ENCODE assay signal across 10 mouse cellular contexts in the genomic region with DNA sequence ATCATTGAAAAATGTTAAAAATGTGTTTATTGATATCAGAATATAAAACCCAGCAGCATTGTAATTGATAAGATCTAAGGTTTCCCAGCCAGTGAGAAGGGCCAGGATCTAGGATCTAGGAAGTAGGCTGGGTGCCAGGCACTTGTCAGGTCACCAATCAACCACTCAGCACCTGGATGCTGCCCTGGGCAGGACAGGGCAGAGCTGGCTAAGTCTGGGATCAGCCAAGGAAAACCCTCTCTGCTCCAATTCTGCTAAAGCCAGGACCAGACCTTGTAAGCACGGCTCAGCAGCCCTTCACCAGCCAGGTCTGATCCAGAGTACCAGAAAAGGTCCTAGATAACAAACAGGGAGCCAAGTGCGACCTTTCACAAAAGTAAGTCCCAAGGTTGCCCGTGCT. TPM values are rescaled to one million over a fixed set of nuclear protein-coding genes. Genes with fewer than 3 reads are reported as not detected.
DNase-seq lines count a peak whose midpoint lies in the region; ATAC-seq lines count a peak whose summit lies in the region.
"Had no signal": no experiment of that assay in that cellular context is flagged by ENCODE, and none has a peak within 500 bp of the region (broad histone marks: within the 10 kb centered on the region; RNA-seq: fewer than 3 reads in every experiment).

No protein-coding gene starts in this region.

- no peak overlapping the region for H3K4me2 ChIP-seq in forebrain, embryonic 15.5 days (replicated peaks)
- no peak overlapping the region for H3K4me2 ChIP-seq in forebrain, embryonic 16.5 days (ENCODE audit: low read length)
- H3K4me2 ChIP-seq in kidney, embryonic 15.5 days: no peak overlapping the region
- H3K4me2 ChIP-seq in midbrain, embryonic 15.5 days: no peak overlapping the region
- H3K4me2 ChIP-seq: liver, embryonic 15.5 days had no signal

- no peak overlapping the region for H3K4me3 ChIP-seq in forebrain, embryonic 15.5 days
- no peak overlapping the region for H3K4me3 ChIP-seq in forebrain, embryonic 16.5 days (replicated peaks; ENCODE audit: low read length)
- no peak overlapping the region for H3K4me3 ChIP-seq in kidney, embryonic 15.5 days (replicated peaks)
- no peak overlapping the region for H3K4me3 ChIP-seq in midbrain, embryonic 15.5 days
- H3K4me3 ChIP-seq in limb, embryonic 10.5 days: no peak overlapping the region
- H3K4me3 ChIP-seq: liver, embryonic 15.5 days; megakaryocyte, embryonic 14.5 days had no signal

- no peaks in the 10 kb centered on the region for H3K27me3 ChIP-seq in forebrain, embryonic 15.5 days
- no peaks in the 10 kb centered on the region for H3K27me3 ChIP-seq in forebrain, embryonic 16.5 days (replicated peaks; ENCODE audit: control insufficient read depth, insufficient read depth, low read length)
- peaks cover 9% of the 10 kb centered on the region; the same call in 1 of the 2 replicates for H3K27me3 ChIP-seq in kidney, embryonic 15.5 days
- no peaks in the 10 kb centered on the region for H3K27me3 ChIP-seq in midbrain, embryonic 15.5 days (replicated peaks)
- H3K27me3 ChIP-seq in limb, embryonic 10.5 days (ENCODE audit: low read depth, poor library complexity, severe bottlenecking): no peaks in the 10 kb centered on the region
- H3K27me3 ChIP-seq: liver, embryonic 15.5 days had no signal

- peak; percentile 76 for DNase-seq in kidney, adult 11 months
- DNase-seq in gonadal fat pad, adult 2 months (ENCODE audit: low read depth): peak; percentile 60
- DNase-seq in ovary, adult 18-20 months (ENCODE audit: low spot score): no peak
- no peak for DNase-seq in limb, embryonic 10.5 days (ENCODE audit: low spot score)

- no peak overlapping the region for H3K9ac ChIP-seq in forebrain, embryonic 15.5 days (replicated peaks)
- H3K9ac ChIP-seq in forebrain, embryonic 16.5 days (replicated peaks; ENCODE audit: low read depth, low read length): no peak overlapping the region
- H3K9ac ChIP-seq in kidney, embryonic 15.5 days: no peak overlapping the region
- H3K9ac ChIP-seq in midbrain, embryonic 15.5 days: no peak overlapping the region
- H3K9ac ChIP-seq: liver, embryonic 15.5 days had no signal

- no peak for ATAC-seq in forebrain, embryonic 15.5 days (replicated peaks)
- ATAC-seq in forebrain, embryonic 16.5 days: no peak
- ATAC-seq in kidney, embryonic 15.5 days (replicated peaks; ENCODE audit: low FRiP score): no peak
- ATAC-seq in midbrain, embryonic 15.5 days (replicated peaks): no peak

- H3K4me1 ChIP-seq in forebrain, embryonic 15.5 days: peaks cover 61% of the 10 kb centered on the region
- H3K4me1 ChIP-seq in forebrain, embryonic 16.5 days (replicated peaks; ENCODE audit: control insufficient read depth, insufficient read depth, low read length): peaks cover 41% of the 10 kb centered on the region
- H3K4me1 ChIP-seq in kidney, embryonic 15.5 days: peaks cover 16% of the 10 kb centered on the region
- H3K4me1 ChIP-seq in midbrain, embryonic 15.5 days: peaks cover 35% of the 10 kb centered on the region
- peaks cover 26% of the 10 kb centered on the region for H3K4me1 ChIP-seq in limb, embryonic 10.5 days
- H3K4me1 ChIP-seq: liver, embryonic 15.5 days had no signal

- H3K36me3 ChIP-seq in forebrain, embryonic 15.5 days: no peaks in the 10 kb centered on the region
- no peaks in the 10 kb centered on the region for H3K36me3 ChIP-seq in forebrain, embryonic 16.5 days (ENCODE audit: control insufficient read depth, insufficient read depth)
- no peaks in the 10 kb centered on the region for H3K36me3 ChIP-seq in kidney, embryonic 15.5 days
- H3K36me3 ChIP-seq in midbrain, embryonic 15.5 days (replicated peaks): no peaks in the 10 kb centered on the region
- no peaks in the 10 kb centered on the region for H3K36me3 ChIP-seq in limb, embryonic 10.5 days
- H3K36me3 ChIP-seq: liver, embryonic 15.5 days had no signal

- H3K27ac ChIP-seq in forebrain, embryonic 15.5 days (replicated peaks): peak overlapping the region; percentile 71
- H3K27ac ChIP-seq in forebrain, embryonic 16.5 days (ENCODE audit: low read length): no peak overlapping the region; the same call in 1 of the 2 replicates
- H3K27ac ChIP-seq in kidney, embryonic 15.5 days: no peak overlapping the region
- peak overlapping the region; percentile 55 for H3K27ac ChIP-seq in midbrain, embryonic 15.5 days
- no peak overlapping the region for H3K27ac ChIP-seq in limb, embryonic 10.5 days
- H3K27ac ChIP-seq: liver, embryonic 15.5 days had no signal

- H3K9me3 ChIP-seq in forebrain, embryonic 15.5 days: no peaks in the 10 kb centered on the region
- H3K9me3 ChIP-seq in forebrain, embryonic 16.5 days (ENCODE audit: control insufficient read depth, low read length): no peaks in the 10 kb centered on the region
- no peaks in the 10 kb centered on the region for H3K9me3 ChIP-seq in kidney, embryonic 15.5 days (replicated peaks)
- H3K9me3 ChIP-seq in midbrain, embryonic 15.5 days: no peaks in the 10 kb centered on the region
- no peaks in the 10 kb centered on the region for H3K9me3 ChIP-seq in limb, embryonic 10.5 days (replicated peaks)
- H3K9me3 ChIP-seq: liver, embryonic 15.5 days; megakaryocyte, embryonic 14.5 days had no signal

- 86% methylated on average over 3 of the region's 3 CpGs for WGBS in forebrain, embryonic 15.5 days
- WGBS in forebrain, embryonic 16.5 days: 82% methylated on average over 3 of the region's 3 CpGs
- WGBS in kidney, embryonic 15.5 days: 85% methylated on average over 3 of the region's 3 CpGs
- 92% methylated on average over 3 of the region's 3 CpGs for WGBS in midbrain, embryonic 15.5 days
- 83% methylated on average over 3 of the region's 3 CpGs for WGBS in limb, embryonic 10.5 days

RNA-seq across cellular contexts. Expression of a gene that starts 23.2 kb away (rescaled TPM):
- 19.7 and 23.4 TPM in 2 replicates for polyA plus RNA-seq in forebrain, embryonic 15.5 days (2015; fragmentation: Nextera tagmentation; extraction: Ambion mirVana)
- 23.2 and 23.6 TPM in 2 replicates for polyA plus RNA-seq in forebrain, embryonic 16.5 days (2015; fragmentation: Nextera tagmentation; extraction: Ambion mirVana)
- 0.35 and 1.1 TPM in 2 replicates for polyA plus RNA-seq in kidney, embryonic 15.5 days (2015; fragmentation: Nextera tagmentation; extraction: Ambion mirVana)
- polyA plus RNA-seq in gonadal fat pad, adult 2 months (2012; rRNA removed): 0.10 and 1.5 TPM in 2 replicates
- polyA plus RNA-seq in midbrain, embryonic 15.5 days (2015; fragmentation: Nextera tagmentation; extraction: Ambion mirVana): 23.4 and 24.4 TPM in 2 replicates
- polyA plus RNA-seq in limb, embryonic 10.5 days (2016; fragmentation: Nextera tagmentation; extraction: Ambion mirVana): 0.76 and 0.85 TPM in 2 replicates

RNA-seq across cellular contexts. Expression of a gene that starts 34.8 kb away (rescaled TPM):
- 1.4 and 1.8 TPM in 2 replicates for polyA plus RNA-seq in forebrain, embryonic 15.5 days (2015; fragmentation: Nextera tagmentation; extraction: Ambion mirVana)
- 1.4 and 1.7 TPM in 2 replicates for polyA plus RNA-seq in forebrain, embryonic 16.5 days (2015; fragmentation: Nextera tagmentation; extraction: Ambion mirVana)
- polyA plus RNA-seq in kidney, embryonic 15.5 days (2015; fragmentation: Nextera tagmentation; extraction: Ambion mirVana): 7.8 and 8.3 TPM in 2 replicates
- 11.1 and 12.8 TPM in 2 replicates for polyA plus RNA-seq in gonadal fat pad, adult 2 months (2012; rRNA removed)
- polyA plus RNA-seq in midbrain, embryonic 15.5 days (2015; fragmentation: Nextera tagmentation; extraction: Ambion mirVana): 2.2 TPM in 2 replicates
- polyA plus RNA-seq in limb, embryonic 10.5 days (2016; fragmentation: Nextera tagmentation; extraction: Ambion mirVana): 5.3 and 5.9 TPM in 2 replicates

RNA-seq across cellular contexts. Expression of a gene that starts 40.9 kb away (rescaled TPM):
- 9.5 and 11.5 TPM in 2 replicates for polyA plus RNA-seq in forebrain, embryonic 15.5 days (2015; fragmentation: Nextera tagmentation; extraction: Ambion mirVana)
- polyA plus RNA-seq in forebrain, embryonic 16.5 days (2015; fragmentation: Nextera tagmentation; extraction: Ambion mirVana): 9.2 and 11.1 TPM in 2 replicates
- 11.1 and 14.1 TPM in 2 replicates for polyA plus RNA-seq in kidney, embryonic 15.5 days (2015; fragmentation: Nextera tagmentation; extraction: Ambion mirVana)
- polyA plus RNA-seq in gonadal fat pad, adult 2 months (2012; rRNA removed): 14.5 and 18.3 TPM in 2 replicates
- polyA plus RNA-seq in midbrain, embryonic 15.5 days (2015; fragmentation: Nextera tagmentation; extraction: Ambion mirVana): 7.2 and 7.4 TPM in 2 replicates
- polyA plus RNA-seq in limb, embryonic 10.5 days (2016; fragmentation: Nextera tagmentation; extraction: Ambion mirVana): 4.3 and 5.1 TPM in 2 replicates

Comparison
In these comparisons a context has a peak if more than half of its experiments do, and no peak if none do; other contexts are left out.
1. H3K27ac ChIP-seq: peak in forebrain, embryonic 15.5 days (single experiment) and midbrain, embryonic 15.5 days (single experiment); none in forebrain, embryonic 16.5 days (single experiment), kidney, embryonic 15.5 days (single experiment) and limb, embryonic 10.5 days (single experiment).
2. DNase-seq: peak in kidney, adult 11 months (single experiment) and gonadal fat pad, adult 2 months (single experiment); none in ovary, adult 18-20 months (single experiment) and limb, embryonic 10.5 days (single experiment).